Mouse (Mus musculus) neural tube, postnatal 0 days (tissue): ENCODE results near the gene Nrgn. TPM values are rescaled to one million over a fixed set of nuclear protein-coding genes. Genes with fewer than 3 reads are reported as not detected.

Source experiments
- polyA plus RNA-seq: library from polyadenylated mRNA; unstranded; fragments of >200 nt; fragmentation: Nextera tagmentation; extraction: Ambion mirVana; gene quantifications from 2 replicates; pipeline ENCODE4 v1.2.1, GENCODE M21; 2015

Gene Nrgn
- 13.1 and 18.7 TPM in 2 replicates for polyA plus RNA-seq

DNA sequence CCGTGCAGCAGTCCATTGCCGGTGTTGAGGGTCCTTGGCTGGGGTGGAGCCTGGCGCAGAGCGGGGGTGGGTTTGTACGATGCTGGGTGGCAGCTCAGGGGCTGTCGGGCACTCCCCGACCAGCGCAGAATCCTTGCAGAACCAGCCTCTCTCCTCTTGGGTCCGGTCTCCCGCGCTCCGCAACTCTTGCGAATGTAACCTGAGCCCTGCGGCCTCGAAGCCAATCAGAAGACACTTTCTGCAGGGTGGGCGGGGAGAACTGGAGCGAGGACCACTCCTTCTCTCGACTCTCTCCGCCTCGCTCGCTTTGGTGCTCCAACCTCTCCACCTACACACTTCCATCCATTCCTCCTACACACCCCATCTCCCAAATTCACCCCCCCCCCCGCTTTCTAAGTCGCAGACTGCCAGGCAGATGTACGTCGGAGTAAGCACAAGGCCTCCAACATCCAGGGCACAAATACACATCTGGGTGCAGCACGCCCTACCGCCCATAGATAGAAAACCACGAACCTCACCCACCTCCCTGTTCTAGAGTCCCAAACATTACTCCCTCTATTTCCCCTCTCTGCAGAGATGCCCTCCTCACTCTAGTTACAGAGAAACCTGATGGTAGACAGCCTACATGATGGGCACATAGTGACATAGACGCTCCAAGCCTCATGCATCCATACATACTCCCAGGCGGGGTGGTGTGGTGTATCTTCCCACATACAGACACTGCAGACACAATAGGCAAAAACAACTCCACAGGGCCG, at the start of gene Nrgn:
Nrgn (minus strand) TSS at position 369 of the 758 bp plus-strand sequence.

GRCm38 (mm10) chr9:37554838-37555748, 2.4 kb upstream of the Nrgn start, which contains the start of gene Siae:
Gene Siae (plus strand): TSS chr9:37555698.

DNA sequence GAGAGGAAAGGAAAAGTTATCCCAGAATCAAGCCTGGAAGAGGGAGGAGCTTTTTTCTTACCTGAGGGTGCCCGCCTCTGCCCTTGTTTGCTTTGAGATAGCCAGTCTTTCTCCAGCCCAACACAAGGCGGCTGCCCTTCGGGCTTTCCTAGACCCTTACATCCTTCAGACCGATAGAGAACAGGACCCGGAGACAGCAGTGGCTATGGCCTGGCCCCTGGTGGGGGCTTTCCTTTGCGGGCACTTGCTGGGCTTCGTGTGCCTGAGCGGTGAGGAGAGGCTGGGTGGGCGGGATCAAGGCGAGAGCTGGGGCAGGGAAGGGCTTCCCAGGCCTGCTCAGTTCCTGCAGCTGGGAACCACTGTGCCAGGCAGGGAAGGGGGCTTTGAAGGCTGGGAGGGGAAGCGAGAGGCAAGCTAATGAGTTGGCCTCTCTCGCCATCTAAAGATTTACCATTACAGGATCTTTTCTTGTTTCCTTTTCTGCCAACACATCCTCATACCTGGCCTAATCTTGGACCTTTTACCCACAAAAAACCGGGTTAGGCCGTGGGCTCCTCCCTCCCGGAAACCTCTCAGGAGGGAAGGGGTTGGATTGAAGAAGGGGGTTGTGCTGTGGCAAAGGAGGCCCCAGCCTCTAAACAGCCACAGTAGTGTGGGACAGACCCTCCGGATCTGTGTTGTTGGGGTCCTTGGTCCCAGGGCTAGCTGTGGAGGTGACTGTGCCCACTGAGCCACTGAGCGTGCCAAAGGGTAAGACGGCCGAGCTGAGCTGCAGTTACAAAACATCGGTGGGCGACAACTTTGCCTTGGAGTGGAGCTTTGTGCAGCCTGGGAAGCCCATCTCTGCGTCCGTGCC, 13.3 kb downstream of the Nrgn start, which contains the start of gene Vsig2:
Vsig2 (plus strand) TSS at position 86 of the 856 bp plus-strand sequence.

GRCm38 (mm10) chr9:37527396-37528224, 25.1 kb downstream of the Nrgn start, which contains the start of gene Esam:
Gene Esam (plus strand): TSS chr9:37528078.

Other genes with a start within 250 kb of the Nrgn start
- gene Ccdc15, start 204.5 kb downstream of the Nrgn start, polyA plus RNA-seq = 5.7 and 6.7 TPM in 2 replicates
- gene Hepacam, start 185.6 kb downstream of the Nrgn start, polyA plus RNA-seq = 84.9 and 90.8 TPM in 2 replicates
- 3.7 and 7.0 TPM in 2 replicates for gene Robo4, start 151.0 kb downstream of the Nrgn start, polyA plus RNA-seq
- gene Robo3, start 119.7 kb downstream of the Nrgn start, polyA plus RNA-seq = 0.75 and 1.2 TPM in 2 replicates
- 20.4 and 20.7 TPM in 2 replicates for gene Msantd2, start 63.6 kb downstream of the Nrgn start, polyA plus RNA-seq
- 38.2 and 43.6 TPM in 2 replicates for gene Esam, start 24.8 kb downstream of the Nrgn start, polyA plus RNA-seq
- 1.4 TPM in 2 replicates for gene Vsig2, start 13.6 kb downstream of the Nrgn start, polyA plus RNA-seq
- 11.8 and 17.0 TPM in 2 replicates for gene Siae, start 2.8 kb upstream of the Nrgn start, polyA plus RNA-seq
- gene Spa17, start 60.8 kb upstream of the Nrgn start, polyA plus RNA-seq = 9.5 and 10.5 TPM in 2 replicates
- 78.1 and 84.2 TPM in 2 replicates for gene Tbrg1, start 104.4 kb upstream of the Nrgn start, polyA plus RNA-seq
- 0.31 TPM in 2 replicates for gene Panx3, start 116.3 kb upstream of the Nrgn start, polyA plus RNA-seq
- gene Olfr160, start 163.3 kb upstream of the Nrgn start, polyA plus RNA-seq = not detected in 2 replicates
- gene Olfr874, start 192.2 kb upstream of the Nrgn start, polyA plus RNA-seq = not detected in 2 replicates
- not detected in 2 replicates for gene Olfr875, start 219.0 kb upstream of the Nrgn start, polyA plus RNA-seq